ENCODE assay signal across 8 mouse cellular contexts in genomic region chr13:55208837-55209648, GRCm38 (mm10). TPM values are rescaled to one million over a fixed set of nuclear protein-coding genes. Genes with fewer than 3 reads are reported as not detected.
DNase-seq lines count a peak whose midpoint lies in the region; ATAC-seq lines count a peak whose summit lies in the region.

No protein-coding gene starts in this region.

- H3K36me3 ChIP-seq in heart, embryonic 13.5 days: peaks cover 10% of the 10 kb centered on the region
- H3K36me3 ChIP-seq in heart, embryonic 11.5 days (ENCODE audit: control insufficient read depth, insufficient read depth, low read length): peaks cover 7% of the 10 kb centered on the region
- H3K36me3 ChIP-seq in forebrain, embryonic 14.5 days (ENCODE audit: control insufficient read depth, insufficient read depth, low read length): peaks cover 9% of the 10 kb centered on the region

- H3K4me3 ChIP-seq in heart, embryonic 13.5 days: no peak overlapping the region
- H3K4me3 ChIP-seq in heart, embryonic 11.5 days (ENCODE audit: low read depth, low read length): no peak overlapping the region
- no peak overlapping the region for H3K4me3 ChIP-seq in forebrain, embryonic 14.5 days (ENCODE audit: low read depth, low read length)

- no peaks in the 10 kb centered on the region for H3K9me3 ChIP-seq in heart, embryonic 13.5 days
- no peaks in the 10 kb centered on the region for H3K9me3 ChIP-seq in heart, embryonic 11.5 days (replicated peaks; ENCODE audit: control insufficient read depth, low read length)
- no peaks in the 10 kb centered on the region for H3K9me3 ChIP-seq in forebrain, embryonic 14.5 days (replicated peaks; ENCODE audit: control insufficient read depth, low read length)

- no peak overlapping the region; the same call in 1 of the 2 replicates for H3K9ac ChIP-seq in heart, embryonic 13.5 days
- no peak overlapping the region for H3K9ac ChIP-seq in heart, embryonic 11.5 days (ENCODE audit: low read depth, low read length)
- no peak overlapping the region for H3K9ac ChIP-seq in forebrain, embryonic 14.5 days (ENCODE audit: low read length)

- no peak overlapping the region for H3K27ac ChIP-seq in heart, embryonic 13.5 days (replicated peaks)
- no peak overlapping the region for H3K27ac ChIP-seq in heart, embryonic 11.5 days (ENCODE audit: low read depth, low read length)
- H3K27ac ChIP-seq in forebrain, embryonic 14.5 days (ENCODE audit: low read depth, low read length): no peak overlapping the region

- 71% methylated on average over 13 of the region's 13 CpGs for WGBS in heart, embryonic 13.5 days
- 68% methylated on average over 13 of the region's 13 CpGs for WGBS in heart, embryonic 11.5 days (ENCODE audit: insufficient replicate concordance)
- 65% methylated on average over 13 of the region's 13 CpGs for WGBS in forebrain, embryonic 14.5 days

- peaks cover 20% of the 10 kb centered on the region for H3K4me1 ChIP-seq in heart, embryonic 13.5 days
- H3K4me1 ChIP-seq in heart, embryonic 11.5 days (ENCODE audit: control insufficient read depth, insufficient read depth, low read length): peaks cover 18% of the 10 kb centered on the region
- peaks cover 18% of the 10 kb centered on the region for H3K4me1 ChIP-seq in forebrain, embryonic 14.5 days (ENCODE audit: control insufficient read depth, insufficient read depth, low read length)

- DNase-seq in R1 (ENCODE audit: low read depth, low spot score) (peak; percentile 73), adipocyte (ENCODE audit: low spot score) (no peak), MN1 (ENCODE audit: low spot score) (no peak)
- DNase-seq in forebrain, embryonic 14.5 days (ENCODE audit: low spot score): peak; percentile 16
- DNase-seq in lung, postnatal 10 days: peak; percentile 15
- DNase-seq in spleen, adult 18-20 months: no peak

- 0 out of 2 replicates have a peak, but pooled peaks cover 3% of the 10 kb centered on the region for H3K27me3 ChIP-seq in heart, embryonic 13.5 days (replicated peaks)
- no peaks in the 10 kb centered on the region for H3K27me3 ChIP-seq in heart, embryonic 11.5 days (ENCODE audit: control insufficient read depth, insufficient read depth, low read length)
- no peaks in the 10 kb centered on the region for H3K27me3 ChIP-seq in forebrain, embryonic 14.5 days (replicated peaks; ENCODE audit: control insufficient read depth, insufficient read depth, low read length)

- 0 out of 2 replicates have a peak overlapping the region, but pooled peaks have one; percentile 88 for H3K4me2 ChIP-seq in heart, embryonic 13.5 days
- H3K4me2 ChIP-seq in heart, embryonic 11.5 days: no peak overlapping the region
- H3K4me2 ChIP-seq in forebrain, embryonic 14.5 days (ENCODE audit: low read length): no peak overlapping the region

- no peak for ATAC-seq in heart, embryonic 13.5 days (ENCODE audit: extremely low read depth, insufficient number of reproducible peaks, low FRiP score, low TSS enrichment)
- no peak for ATAC-seq in heart, embryonic 11.5 days (replicated peaks; ENCODE audit: insufficient number of reproducible peaks, low FRiP score, low TSS enrichment)
- ATAC-seq in forebrain, embryonic 14.5 days: no peak

RNA-seq across cellular contexts. Expression of gene Nsd1, which starts 0.5 kb away (rescaled TPM):
- polyA plus RNA-seq in heart, embryonic 13.5 days (2015; fragmentation: Nextera tagmentation; extraction: Ambion mirVana): 41.4 and 43.4 TPM in 2 replicates
- 41.8 and 72.1 TPM in 2 replicates for polyA plus RNA-seq in heart, embryonic 11.5 days (2014; fragmentation: Nextera tagmentation; extraction: Ambion mirVana)
- polyA plus RNA-seq in forebrain, embryonic 14.5 days (2014; fragmentation: Nextera tagmentation; extraction: Ambion mirVana): 52.3 and 61.1 TPM in 2 replicates

RNA-seq across cellular contexts. Expression of gene Fgfr4, which starts 56.6 kb away (rescaled TPM):
- 0.98 and 1.1 TPM in 2 replicates for polyA plus RNA-seq in heart, embryonic 13.5 days (2015; fragmentation: Nextera tagmentation; extraction: Ambion mirVana)
- polyA plus RNA-seq in heart, embryonic 11.5 days (2014; fragmentation: Nextera tagmentation; extraction: Ambion mirVana): 0.56 and 0.64 TPM in 2 replicates
- 0.30 and 1.1 TPM in 2 replicates for polyA plus RNA-seq in forebrain, embryonic 14.5 days (2014; fragmentation: Nextera tagmentation; extraction: Ambion mirVana)

Comparison
In these comparisons a context has a peak if more than half of its experiments do, and no peak if none do; other contexts are left out.
1. DNase-seq: peak in R1 (single experiment), forebrain, embryonic 14.5 days (single experiment) and lung, postnatal 10 days (single experiment); none in spleen, adult 18-20 months (0 of 2), adipocyte (single experiment) and MN1 (single experiment).